Mouse (Mus musculus): ENCODE data around the gene Raf1. TPM values are rescaled to one million over a fixed set of nuclear protein-coding genes. Genes with fewer than 3 reads are reported as not detected.

Gene Raf1
- polyA plus RNA-seq, 1 experiment from 2014 or later: 98.6 TPM

DNA sequence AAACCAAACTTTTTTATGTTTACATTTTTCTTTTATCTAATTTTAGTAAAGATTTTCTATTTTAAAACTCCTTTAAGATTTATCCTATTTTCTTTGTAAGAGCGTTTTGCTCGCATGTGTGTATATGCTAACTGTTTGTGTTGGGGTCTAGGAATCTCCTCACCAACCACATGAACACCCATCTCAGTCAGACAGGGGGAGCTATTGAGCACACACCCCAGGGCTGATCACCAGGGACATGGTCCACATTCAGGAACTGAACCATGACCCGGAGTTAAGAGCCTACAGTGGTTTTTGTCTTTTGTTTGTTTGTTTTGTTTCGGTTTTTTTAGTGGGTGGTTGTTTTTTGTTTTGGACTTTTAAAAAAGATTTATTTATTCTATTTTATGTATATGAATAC, 22.3 kb upstream of the Raf1 start:
- no peaks in the 10 kb centered on the region for H3K27me3 ChIP-seq (replicated peaks; ENCODE audit: control insufficient read depth, insufficient read depth, low read length)
- no peak overlapping the region for H3K27ac ChIP-seq (replicated peaks; ENCODE audit: low read depth, low read length)
- no peak overlapping the region for H3K4me2 ChIP-seq (ENCODE audit: low read depth, low read length)
- H3K4me1 ChIP-seq (ENCODE audit: control insufficient read depth, insufficient read depth, low read length): peaks cover 8% of the 10 kb centered on the region; the same call in 1 of the 2 replicates
- WGBS: 85% methylated on average over 4 of the region's 4 CpGs
- H3K36me3 ChIP-seq (ENCODE audit: control insufficient read depth, insufficient read depth, low read length): no peaks in the 10 kb centered on the region
- DNase-seq (ENCODE audit: low spot score) (no peak), ATAC-seq (ENCODE audit: low read depth) (no peak)
- no peaks in the 10 kb centered on the region for H3K9me3 ChIP-seq (ENCODE audit: control insufficient read depth, low read length)
- no peak overlapping the region for H3K4me3 ChIP-seq (ENCODE audit: low read depth, low read length)
- H3K9ac ChIP-seq (ENCODE audit: low read depth, low read length): no peak overlapping the region

DNA sequence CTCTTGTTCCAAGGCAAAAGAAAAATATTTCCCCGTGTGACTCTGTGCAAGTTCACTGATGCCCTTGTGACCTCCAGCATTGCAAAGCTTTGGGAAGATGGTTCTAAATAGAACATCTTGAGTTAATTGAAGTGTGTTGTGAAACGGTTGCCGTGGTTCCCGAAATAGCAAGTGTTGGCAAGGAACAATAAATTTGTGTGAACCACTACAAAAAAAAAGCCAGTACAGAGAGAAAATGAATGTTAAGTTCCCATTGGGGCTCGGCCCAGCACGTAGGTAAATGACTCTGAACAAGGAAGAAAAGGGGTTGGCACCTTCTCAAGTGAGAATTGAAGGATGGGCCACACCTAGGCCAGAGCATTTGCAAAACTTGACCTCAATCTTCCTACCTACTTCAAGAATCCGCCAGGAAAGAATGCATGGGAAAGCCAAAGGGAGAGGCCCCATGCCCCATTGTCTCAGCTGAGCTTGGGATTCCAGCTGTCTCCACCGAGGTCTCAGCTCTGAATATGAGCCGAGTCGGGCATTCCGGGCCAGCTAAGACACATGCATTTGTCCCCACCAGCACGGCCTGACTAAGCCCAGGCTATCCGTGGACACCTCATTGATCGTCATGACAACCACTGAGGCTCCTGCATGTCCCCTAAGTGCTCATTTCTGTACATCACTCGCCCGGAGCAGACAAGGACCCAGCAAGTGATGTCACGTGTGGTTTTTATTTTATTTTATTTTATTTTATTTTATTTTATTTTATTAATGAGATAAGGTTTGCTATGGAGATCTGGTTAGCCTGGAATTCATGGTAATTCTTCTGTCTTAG, 21.5 kb upstream of the Raf1 start:
- Histone ChIP-seq H3K4me2 (ENCODE audit: low read depth, low read length) (no peak overlapping the region), H3K4me3 (ENCODE audit: low read depth, low read length) (no peak overlapping the region), H3K36me3 (ENCODE audit: control insufficient read depth, insufficient read depth, low read length) (no peaks in the 10 kb centered on the region), H3K27me3 (replicated peaks; ENCODE audit: control insufficient read depth, insufficient read depth, low read length) (no peaks in the 10 kb centered on the region), H3K9me3 (ENCODE audit: control insufficient read depth, low read length) (no peaks in the 10 kb centered on the region), H3K4me1 (ENCODE audit: control insufficient read depth, insufficient read depth, low read length) (peaks cover 8% of the 10 kb centered on the region; the same call in 1 of the 2 replicates), H3K9ac (ENCODE audit: low read depth, low read length) (no peak overlapping the region), H3K27ac (replicated peaks; ENCODE audit: low read depth, low read length) (no peak overlapping the region)
- ATAC-seq (ENCODE audit: low read depth) (no peak), DNase-seq (ENCODE audit: low spot score) (peak; percentile 36)
- 75% methylated on average over 17 of the region's 17 CpGs for WGBS

GRCm38 (mm10) chr6:115696707-115697215, 20.3 kb upstream of the Raf1 start:
- Histone ChIP-seq H3K4me3 (ENCODE audit: low read depth, low read length) (no peak overlapping the region), H3K9me3 (ENCODE audit: control insufficient read depth, low read length) (no peaks in the 10 kb centered on the region), H3K9ac (ENCODE audit: low read depth, low read length) (no peak overlapping the region), H3K27me3 (replicated peaks; ENCODE audit: control insufficient read depth, insufficient read depth, low read length) (no peaks in the 10 kb centered on the region), H3K36me3 (ENCODE audit: control insufficient read depth, insufficient read depth, low read length) (no peaks in the 10 kb centered on the region), H3K4me2 (ENCODE audit: low read depth, low read length) (no peak overlapping the region), H3K27ac (replicated peaks; ENCODE audit: low read depth, low read length) (no peak overlapping the region), H3K4me1 (ENCODE audit: control insufficient read depth, insufficient read depth, low read length) (peaks cover 8% of the 10 kb centered on the region; the same call in 1 of the 2 replicates)
- WGBS: 80% methylated on average over 7 of the region's 7 CpGs
- ATAC-seq (ENCODE audit: low read depth) (no peak), DNase-seq (ENCODE audit: low spot score) (no peak)

DNA sequence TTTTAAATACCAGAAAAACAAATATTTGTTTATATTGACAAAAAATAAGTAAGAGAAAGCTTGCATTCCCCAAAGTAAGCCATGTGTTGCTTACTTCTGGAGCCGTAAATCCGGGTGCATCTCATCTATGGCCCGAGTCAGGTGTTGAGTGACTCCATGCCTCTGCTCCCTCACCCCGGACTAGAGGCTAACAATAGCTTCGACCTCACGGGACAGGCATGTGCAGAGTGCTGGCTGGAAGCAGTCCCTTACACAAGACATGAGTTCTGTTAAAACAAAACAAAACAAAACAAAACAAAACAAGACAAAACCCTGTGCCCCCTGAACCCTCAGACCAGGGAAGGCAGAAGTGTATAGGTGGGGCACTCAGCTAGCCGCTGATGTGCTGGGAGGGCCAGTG, 18.7 kb upstream of the Raf1 start:
- Histone ChIP-seq H3K4me2 (ENCODE audit: low read depth, low read length) (no peak overlapping the region; the same call in 1 of the 2 replicates), H3K4me3 (ENCODE audit: low read depth, low read length) (no peak overlapping the region), H3K27ac (replicated peaks; ENCODE audit: low read depth, low read length) (no peak overlapping the region), H3K36me3 (ENCODE audit: control insufficient read depth, insufficient read depth, low read length) (no peaks in the 10 kb centered on the region), H3K4me1 (ENCODE audit: control insufficient read depth, insufficient read depth, low read length) (peaks cover 8% of the 10 kb centered on the region; the same call in 1 of the 2 replicates), H3K27me3 (replicated peaks; ENCODE audit: control insufficient read depth, insufficient read depth, low read length) (no peaks in the 10 kb centered on the region), H3K9me3 (ENCODE audit: control insufficient read depth, low read length) (no peaks in the 10 kb centered on the region), H3K9ac (ENCODE audit: low read depth, low read length) (no peak overlapping the region)
- ATAC-seq (ENCODE audit: low read depth): no peak; the same call in 1 of the 2 replicates
- DNase-seq (ENCODE audit: low spot score): no peak
- WGBS: 43% methylated on average over 7 of the region's 7 CpGs

DNA sequence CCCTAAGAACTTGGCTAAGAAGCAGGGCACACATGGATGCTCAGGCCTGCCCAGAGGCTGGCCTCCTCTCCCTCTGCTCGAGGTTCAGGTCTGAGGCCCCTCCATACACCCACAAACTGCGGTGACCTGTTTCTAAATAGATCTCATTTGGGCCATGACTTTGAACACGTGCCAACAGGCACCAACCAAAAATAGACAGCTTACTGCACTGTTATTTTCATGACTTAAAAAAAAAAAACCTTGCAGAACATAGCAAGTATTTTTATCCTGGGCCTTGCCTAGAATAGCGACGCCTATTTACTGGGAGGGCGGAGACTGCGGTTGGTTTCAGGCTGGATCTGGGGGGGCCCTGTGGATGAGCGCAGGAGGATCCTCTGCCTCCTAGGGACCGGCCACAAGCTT, 18.0 kb upstream of the Raf1 start:
- DNase-seq (ENCODE audit: low spot score): peak; percentile 70
- H3K9me3 ChIP-seq (ENCODE audit: control insufficient read depth, low read length): no peaks in the 10 kb centered on the region
- peak; percentile 62; the same call in 1 of the 2 replicates for ATAC-seq (ENCODE audit: low read depth)
- no peak overlapping the region for H3K4me2 ChIP-seq (ENCODE audit: low read depth, low read length)
- WGBS: 39% methylated on average over 9 of the region's 9 CpGs
- no peaks in the 10 kb centered on the region for H3K27me3 ChIP-seq (replicated peaks; ENCODE audit: control insufficient read depth, insufficient read depth, low read length)
- no peaks in the 10 kb centered on the region for H3K36me3 ChIP-seq (ENCODE audit: control insufficient read depth, insufficient read depth, low read length)
- H3K4me1 ChIP-seq (ENCODE audit: control insufficient read depth, insufficient read depth, low read length): peaks cover 8% of the 10 kb centered on the region; the same call in 1 of the 2 replicates
- H3K27ac ChIP-seq (replicated peaks; ENCODE audit: low read depth, low read length): no peak overlapping the region
- H3K4me3 ChIP-seq (ENCODE audit: low read depth, low read length): no peak overlapping the region
- no peak overlapping the region for H3K9ac ChIP-seq (ENCODE audit: low read depth, low read length)

DNA sequence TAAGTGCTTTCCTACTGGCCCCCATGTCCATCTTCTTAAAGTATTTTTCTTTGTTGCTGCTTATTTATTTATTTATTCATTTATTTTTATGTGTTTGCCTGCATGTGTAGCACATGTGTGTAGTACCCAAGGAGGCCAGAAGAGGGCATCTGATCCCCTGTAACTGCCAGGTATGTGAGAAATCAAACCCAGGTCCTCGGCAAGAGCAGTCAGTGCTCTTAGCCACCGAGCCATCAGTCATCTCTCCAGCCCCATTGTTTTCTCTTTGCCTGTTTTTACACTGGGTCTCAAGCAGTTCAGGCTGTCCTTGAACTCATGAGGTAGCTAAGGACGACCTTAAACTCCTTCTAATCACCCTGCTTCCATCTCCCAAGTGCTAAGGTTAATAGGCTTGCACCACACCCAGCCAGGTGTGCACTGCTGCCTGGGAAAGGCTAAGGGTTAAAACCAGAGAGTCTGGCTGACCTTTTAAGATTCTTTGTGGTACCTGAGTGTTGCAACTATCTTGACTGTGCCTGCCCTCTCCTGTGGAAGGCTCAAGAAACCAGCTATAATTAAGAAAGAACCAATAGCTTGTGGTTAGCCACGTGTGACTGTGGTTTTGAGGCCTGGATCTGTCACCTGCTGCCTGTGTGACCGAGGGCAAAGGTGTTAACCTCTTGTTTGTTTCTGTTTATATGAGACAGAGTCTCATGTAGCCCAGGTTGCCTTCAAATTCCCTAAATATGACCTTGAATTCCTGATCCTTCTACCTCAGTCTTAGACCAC, 16.7 kb upstream of the Raf1 start:
- Histone ChIP-seq H3K36me3 (ENCODE audit: control insufficient read depth, insufficient read depth, low read length) (no peaks in the 10 kb centered on the region), H3K9ac (ENCODE audit: low read depth, low read length) (no peak overlapping the region), H3K4me1 (ENCODE audit: control insufficient read depth, insufficient read depth, low read length) (peaks cover 8% of the 10 kb centered on the region; the same call in 1 of the 2 replicates), H3K9me3 (ENCODE audit: control insufficient read depth, low read length) (no peaks in the 10 kb centered on the region), H3K4me3 (ENCODE audit: low read depth, low read length) (no peak overlapping the region), H3K4me2 (ENCODE audit: low read depth, low read length) (no peak overlapping the region), H3K27ac (replicated peaks; ENCODE audit: low read depth, low read length) (no peak overlapping the region), H3K27me3 (replicated peaks; ENCODE audit: control insufficient read depth, insufficient read depth, low read length) (no peaks in the 10 kb centered on the region)
- ATAC-seq (ENCODE audit: low read depth) (no peak), DNase-seq (ENCODE audit: low spot score) (no peak)
- WGBS: 73% methylated on average over 5 of the region's 5 CpGs

DNA sequence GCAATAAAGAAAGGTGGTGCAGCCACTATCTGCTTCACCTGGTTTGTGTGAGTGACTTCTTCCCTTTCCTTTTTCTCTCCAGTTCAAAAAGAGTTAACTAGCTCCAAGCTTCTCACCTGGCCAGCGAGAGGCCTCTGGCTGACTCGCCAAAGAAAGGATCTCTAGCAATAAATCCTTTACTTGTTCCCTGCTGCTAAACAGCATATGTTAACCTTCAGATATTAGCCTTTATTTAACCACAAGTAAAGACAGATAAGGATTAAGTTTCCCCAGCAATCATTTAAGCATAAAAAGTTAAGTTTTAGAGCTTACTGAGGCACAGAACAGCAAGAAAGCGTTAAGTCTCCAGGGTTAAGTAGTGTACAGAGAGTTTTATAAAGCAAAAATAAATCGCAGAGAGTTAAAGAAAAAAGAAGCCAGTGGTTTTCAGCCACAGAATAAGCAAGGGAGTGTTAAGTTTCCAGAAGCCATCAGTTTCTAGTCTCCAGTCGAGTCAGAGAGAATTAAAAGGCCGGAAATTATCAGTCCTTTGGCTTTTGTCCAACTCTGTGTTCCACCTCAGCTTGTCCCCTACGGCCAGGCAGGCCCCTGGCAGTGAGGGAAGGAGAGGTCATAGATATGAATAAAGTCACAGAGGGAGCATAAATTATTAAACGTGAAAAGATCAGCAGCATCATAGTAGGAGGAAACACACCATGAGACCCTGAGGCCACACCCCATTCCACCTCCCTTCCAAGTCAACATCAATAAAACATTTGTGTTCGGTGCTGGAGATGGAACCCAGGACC, 15.9 kb upstream of the Raf1 start:
- H3K36me3 ChIP-seq (ENCODE audit: control insufficient read depth, insufficient read depth, low read length): no peaks in the 10 kb centered on the region
- peaks cover 8% of the 10 kb centered on the region; the same call in 1 of the 2 replicates for H3K4me1 ChIP-seq (ENCODE audit: control insufficient read depth, insufficient read depth, low read length)
- H3K27ac ChIP-seq (replicated peaks; ENCODE audit: low read depth, low read length): no peak overlapping the region
- H3K9me3 ChIP-seq (ENCODE audit: control insufficient read depth, low read length): no peaks in the 10 kb centered on the region
- WGBS: 44% methylated on average over 9 of the region's 9 CpGs
- no peak overlapping the region for H3K9ac ChIP-seq (ENCODE audit: low read depth, low read length)
- no peak for DNase-seq (ENCODE audit: low spot score)
- no peak for ATAC-seq (ENCODE audit: low read depth)
- no peak overlapping the region for H3K4me2 ChIP-seq (ENCODE audit: low read depth, low read length)
- no peaks in the 10 kb centered on the region for H3K27me3 ChIP-seq (replicated peaks; ENCODE audit: control insufficient read depth, insufficient read depth, low read length)
- H3K4me3 ChIP-seq (ENCODE audit: low read depth, low read length): no peak overlapping the region

DNA sequence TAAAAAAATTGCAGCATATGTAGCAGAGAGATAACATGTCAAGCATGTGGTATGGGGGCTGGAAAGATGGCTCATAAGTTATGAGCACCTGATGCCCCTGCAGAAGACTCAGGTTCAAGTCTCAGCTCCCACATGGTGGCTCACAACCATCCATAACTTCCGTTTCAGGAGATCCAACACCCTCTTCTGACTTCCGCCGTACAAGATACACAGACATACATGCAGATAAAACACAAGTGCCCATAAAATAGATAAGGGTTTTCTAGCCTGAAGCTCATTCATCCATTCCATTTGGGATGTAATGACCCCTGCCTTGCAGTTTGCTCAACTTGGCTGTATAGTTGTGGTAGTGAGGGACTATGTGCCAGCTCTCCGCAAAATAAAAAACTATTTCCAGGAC, 13.7 kb upstream of the Raf1 start:
- no peak for ATAC-seq (ENCODE audit: low read depth)
- Histone ChIP-seq H3K27me3 (replicated peaks; ENCODE audit: control insufficient read depth, insufficient read depth, low read length) (no peaks in the 10 kb centered on the region), H3K4me2 (ENCODE audit: low read depth, low read length) (no peak overlapping the region), H3K27ac (replicated peaks; ENCODE audit: low read depth, low read length) (no peak overlapping the region), H3K9ac (ENCODE audit: low read depth, low read length) (no peak overlapping the region), H3K36me3 (ENCODE audit: control insufficient read depth, insufficient read depth, low read length) (no peaks in the 10 kb centered on the region), H3K4me3 (ENCODE audit: low read depth, low read length) (no peak overlapping the region), H3K4me1 (ENCODE audit: control insufficient read depth, insufficient read depth, low read length) (peaks cover 5% of the 10 kb centered on the region; the same call in 1 of the 2 replicates), H3K9me3 (ENCODE audit: control insufficient read depth, low read length) (no peaks in the 10 kb centered on the region)
- no peak for DNase-seq (ENCODE audit: low spot score)
- WGBS: 93% methylated on average over 4 of the region's 4 CpGs
